ENCODE assay signal across 8 mouse cellular contexts in the genomic region with DNA sequence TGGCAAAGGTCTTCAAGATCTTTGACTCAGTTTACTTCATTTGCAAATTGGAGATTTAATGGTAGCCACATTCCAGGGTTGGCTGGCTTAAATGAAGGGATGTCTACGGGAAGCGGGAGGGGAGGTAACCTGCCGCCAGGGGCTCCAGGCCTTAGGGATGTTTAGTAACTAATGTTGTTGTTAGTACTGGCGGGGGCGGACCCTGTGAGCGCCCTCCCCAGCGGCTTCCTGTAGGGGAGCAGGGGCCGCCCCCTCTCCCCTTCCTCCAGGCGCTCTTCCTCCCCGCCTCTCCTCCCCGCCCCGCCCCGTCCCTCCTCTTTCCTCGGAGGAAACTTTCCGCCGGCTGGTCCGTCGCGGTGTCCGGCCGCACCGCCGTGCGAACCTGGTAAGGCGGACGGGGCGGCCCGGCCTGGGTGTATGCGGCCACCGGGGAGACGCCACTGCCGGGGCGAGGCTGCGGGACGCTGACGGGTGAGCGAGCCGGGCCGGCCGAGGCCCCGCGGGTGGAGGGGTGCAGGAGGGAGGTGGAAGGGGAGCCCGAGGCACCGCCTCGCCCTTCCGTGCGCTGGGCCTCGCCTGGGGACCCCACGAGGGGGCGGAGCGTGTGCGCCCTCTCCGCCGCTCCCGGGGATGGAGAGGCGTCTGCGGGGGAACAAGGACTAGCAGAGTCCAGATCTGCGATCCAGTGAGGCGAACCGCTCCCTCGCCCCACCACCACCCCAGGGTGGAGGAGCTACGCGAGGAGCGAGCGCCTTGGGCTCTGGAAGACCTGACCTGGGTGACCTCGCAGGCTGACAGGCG. TPM values are rescaled to one million over a fixed set of nuclear protein-coding genes. Genes with fewer than 3 reads are reported as not detected.
DNase-seq lines count a peak whose midpoint lies in the region; ATAC-seq and TF ChIP-seq lines count a peak whose summit lies in the region.

No protein-coding gene starts in this region.

- DNase-seq in lung, adult 2 months, result peak; percentile 76
- peak; percentile 74 to 75 for DNase-seq in urinary bladder, postnatal 4 days (ENCODE audit: low spot score in 2 of 2)
- DNase-seq in layer of hippocampus, adult 8-10 months (ENCODE audit: low spot score in 2 of 2), result no peak

- H3K4me1 ChIP-seq in ES-Bruce4 (ENCODE audit: control insufficient read depth, insufficient read depth, low read length), result no peaks in the 10 kb centered on the region
- peaks cover 28% of the 10 kb centered on the region for H3K4me1 ChIP-seq in intestine, embryonic 16.5 days (ENCODE audit: control insufficient read depth, insufficient read depth, low read length)
- peaks cover 22% of the 10 kb centered on the region for H3K4me1 ChIP-seq in lung, adult 2 months (ENCODE audit: control insufficient read depth, insufficient read depth, low read length)
- H3K4me1 ChIP-seq in neural tube, embryonic 15.5 days, result peaks cover 28% of the 10 kb centered on the region

- H3K4me3 ChIP-seq in ES-Bruce4 (ENCODE audit: low read depth, low read length), result peak overlapping the region; percentile 69
- peak overlapping the region; percentile 67 for H3K4me3 ChIP-seq in intestine, embryonic 16.5 days (ENCODE audit: low read length)
- peak overlapping the region; percentile 66 for H3K4me3 ChIP-seq in lung, adult 2 months (replicated peaks; ENCODE audit: extremely low read depth, low read depth, low read length)
- peak overlapping the region; percentile 42 for H3K4me3 ChIP-seq in neural tube, embryonic 15.5 days (replicated peaks)

- H3K36me3 ChIP-seq in ES-Bruce4 (ENCODE audit: control insufficient read depth, insufficient read depth, low read length, poor library complexity, severe bottlenecking), result no peaks in the 10 kb centered on the region
- H3K36me3 ChIP-seq in intestine, embryonic 16.5 days (ENCODE audit: control insufficient read depth, insufficient read depth, low read length), result peaks cover 2% of the 10 kb centered on the region; the same call in 1 of the 2 replicates
- no peaks in the 10 kb centered on the region for H3K36me3 ChIP-seq in neural tube, embryonic 15.5 days

- 0 out of 2 replicates have a peak, but pooled peaks have one; percentile 39 for TF ChIP-seq EP300 in ES-Bruce4 (IDR thresholded peaks at IDR 0.05; ENCODE audit: insufficient read depth, low read depth, low read length)

- peak overlapping the region; percentile 72 for H3K9ac ChIP-seq in ES-Bruce4 (ENCODE audit: low read depth, poor library complexity, severe bottlenecking)
- H3K9ac ChIP-seq in intestine, embryonic 16.5 days (ENCODE audit: low read depth, low read length), result peak overlapping the region; percentile 82
- H3K9ac ChIP-seq in neural tube, embryonic 15.5 days (replicated peaks), result peak overlapping the region; percentile 39

- H3K27me3 ChIP-seq in ES-Bruce4 (ENCODE audit: control insufficient read depth, insufficient read depth, low read length, poor library complexity, severe bottlenecking), result no peaks in the 10 kb centered on the region
- H3K27me3 ChIP-seq in intestine, embryonic 16.5 days (replicated peaks; ENCODE audit: control insufficient read depth, insufficient read depth, low read length), result no peaks in the 10 kb centered on the region
- peaks cover 39% of the 10 kb centered on the region for H3K27me3 ChIP-seq in neural tube, embryonic 15.5 days (replicated peaks)

- H3K9me3 ChIP-seq in ES-Bruce4 (replicated peaks; ENCODE audit: control insufficient read depth, insufficient read depth, low read length, poor library complexity, severe bottlenecking), result no peaks in the 10 kb centered on the region
- no peaks in the 10 kb centered on the region for H3K9me3 ChIP-seq in intestine, embryonic 16.5 days (ENCODE audit: control insufficient read depth, low read length)
- no peaks in the 10 kb centered on the region for H3K9me3 ChIP-seq in neural tube, embryonic 15.5 days (replicated peaks)

- no peak for TF ChIP-seq POLR2A in ES-Bruce4 (IDR thresholded peaks at IDR 0.05; ENCODE audit: insufficient read depth, low read length)
- peak; percentile 43; the same call in 1 of the 2 replicates for TF ChIP-seq POLR2A in lung, adult 2 months (IDR thresholded peaks at IDR 0.05; ENCODE audit: borderline replicate concordance, extremely low read depth, low read depth, low read length)

- WGBS in intestine, embryonic 16.5 days, result 1% methylated on average over 64 of the region's 67 CpGs
- WGBS in lung, adult 2 months, result 1% methylated on average over 65 of the region's 67 CpGs
- 2% methylated on average over 45 of the region's 67 CpGs for WGBS in neural tube, embryonic 15.5 days

- peak; percentile 68 for ATAC-seq in common myeloid progenitor, adult 5-6 weeks (replicated peaks; ENCODE audit: low read depth, poor library complexity, severe bottlenecking)
- ATAC-seq in granulocyte monocyte progenitor cell, adult 5-6 weeks (replicated peaks; ENCODE audit: poor library complexity, severe bottlenecking), result peak; percentile 82
- ATAC-seq in intestine, embryonic 16.5 days, result peak; percentile 74
- ATAC-seq in neural tube, embryonic 15.5 days (ENCODE audit: low FRiP score), result peak; percentile 39

- no peak for TF ChIP-seq CTCF in ES-Bruce4 (IDR thresholded peaks at IDR 0.05; ENCODE audit: low read depth, low read length)
- 0 out of 2 replicates have a peak, but pooled peaks have one; percentile 5 for TF ChIP-seq CTCF in lung, adult 2 months (IDR thresholded peaks at IDR 0.05; ENCODE audit: insufficient read depth, low read length)

- H3K27ac ChIP-seq in ES-Bruce4 (ENCODE audit: insufficient read depth, low read length), result peak overlapping the region; percentile 74; the same call in 1 of the 2 replicates
- H3K27ac ChIP-seq in intestine, embryonic 16.5 days (ENCODE audit: low read length), result peak overlapping the region; percentile 85
- H3K27ac ChIP-seq in neural tube, embryonic 15.5 days (replicated peaks), result peak overlapping the region; percentile 51

- peak overlapping the region; percentile 87 for H3K4me2 ChIP-seq in intestine, embryonic 16.5 days (ENCODE audit: low read depth, low read length)
- H3K4me2 ChIP-seq in neural tube, embryonic 15.5 days, result peak overlapping the region; percentile 68

RNA-seq across cellular contexts. Expression of a gene that starts 0.8 kb away (rescaled TPM):
- polyA plus RNA-seq in ES-Bruce4 (2011; ENCODE audit: insufficient read depth, insufficient read length, low read depth, missing spikeins), result 13.6 and 15.9 TPM in 2 replicates
- total RNA-seq in common myeloid progenitor, adult 5-6 weeks (2017), result 0.68 and 1.0 TPM in 2 replicates
- 0.73 and 1.1 TPM in 2 replicates for total RNA-seq in granulocyte monocyte progenitor cell, adult 5-6 weeks (2014; fragmentation: Nextera tagmentation)
- 1.0 and 2.4 TPM in 2 replicates for total RNA-seq in granulocyte monocyte progenitor cell, adult 5-6 weeks (2017)
- 34.7 and 35.4 TPM in 2 replicates for polyA plus RNA-seq in intestine, embryonic 16.5 days (2015; fragmentation: Nextera tagmentation; extraction: Ambion mirVana)
- 221 and 295 TPM in 2 replicates for polyA plus RNA-seq in lung, adult 2 months (2012; rRNA removed)
- polyA plus RNA-seq in neural tube, embryonic 15.5 days (2015; fragmentation: Nextera tagmentation; extraction: Ambion mirVana), result 13.3 and 19.1 TPM in 2 replicates
- total RNA-seq in layer of hippocampus, adult 8-10 months (2022), result 1 to 10 TPM; 2.5 to 4.8 (median 3.3) TPM

RNA-seq across cellular contexts. Expression of a gene that starts 14.9 kb away (rescaled TPM):
- 5.5 and 6.0 TPM in 2 replicates for polyA plus RNA-seq in ES-Bruce4 (2011; ENCODE audit: insufficient read depth, insufficient read length, low read depth, missing spikeins)
- not detected in 2 replicates for total RNA-seq in common myeloid progenitor, adult 5-6 weeks (2017)
- total RNA-seq in granulocyte monocyte progenitor cell, adult 5-6 weeks (2014; fragmentation: Nextera tagmentation), result 0.15 and 1.5 TPM in 2 replicates
- total RNA-seq in granulocyte monocyte progenitor cell, adult 5-6 weeks (2017), result 0.36 and 0.39 TPM in 2 replicates
- 13.2 and 13.9 TPM in 2 replicates for polyA plus RNA-seq in intestine, embryonic 16.5 days (2015; fragmentation: Nextera tagmentation; extraction: Ambion mirVana)
- 6.2 and 7.5 TPM in 2 replicates for polyA plus RNA-seq in lung, adult 2 months (2012; rRNA removed)
- polyA plus RNA-seq in neural tube, embryonic 15.5 days (2015; fragmentation: Nextera tagmentation; extraction: Ambion mirVana), result 1.4 and 2.6 TPM in 2 replicates
- total RNA-seq in layer of hippocampus, adult 8-10 months (2022), result 1 to 10 TPM in 3 of 4 experiments, under 1 TPM in 1; 0.68 to 1.3 (median 1.1) TPM

RNA-seq across cellular contexts. Expression of a gene that starts 44.6 kb away (rescaled TPM):
- 36.4 and 37.5 TPM in 2 replicates for polyA plus RNA-seq in ES-Bruce4 (2011; ENCODE audit: insufficient read depth, insufficient read length, low read depth, missing spikeins)
- total RNA-seq in common myeloid progenitor, adult 5-6 weeks (2017), result 10.6 and 11.7 TPM in 2 replicates
- 5.9 and 6.3 TPM in 2 replicates for total RNA-seq in granulocyte monocyte progenitor cell, adult 5-6 weeks (2014; fragmentation: Nextera tagmentation)
- total RNA-seq in granulocyte monocyte progenitor cell, adult 5-6 weeks (2017), result 2.9 and 3.6 TPM in 2 replicates
- polyA plus RNA-seq in intestine, embryonic 16.5 days (2015; fragmentation: Nextera tagmentation; extraction: Ambion mirVana), result 26.1 and 28.5 TPM in 2 replicates
- polyA plus RNA-seq in lung, adult 2 months (2012; rRNA removed), result 38.0 and 41.1 TPM in 2 replicates
- 28.1 and 29.9 TPM in 2 replicates for polyA plus RNA-seq in neural tube, embryonic 15.5 days (2015; fragmentation: Nextera tagmentation; extraction: Ambion mirVana)
- 10 to 100 TPM; 25.4 to 36.5 (median 31.1) TPM for total RNA-seq in layer of hippocampus, adult 8-10 months (2022)

RNA-seq across cellular contexts. Expression of a gene that starts 51.9 kb away (rescaled TPM):
- polyA plus RNA-seq in ES-Bruce4 (2011; ENCODE audit: insufficient read depth, insufficient read length, low read depth, missing spikeins), result 25.4 and 28.8 TPM in 2 replicates
- 14.9 and 15.8 TPM in 2 replicates for total RNA-seq in common myeloid progenitor, adult 5-6 weeks (2017)
- total RNA-seq in granulocyte monocyte progenitor cell, adult 5-6 weeks (2014; fragmentation: Nextera tagmentation), result 14.2 and 23.0 TPM in 2 replicates
- 10.9 and 12.5 TPM in 2 replicates for total RNA-seq in granulocyte monocyte progenitor cell, adult 5-6 weeks (2017)
- 54.8 and 57.5 TPM in 2 replicates for polyA plus RNA-seq in intestine, embryonic 16.5 days (2015; fragmentation: Nextera tagmentation; extraction: Ambion mirVana)
- 30.2 and 34.8 TPM in 2 replicates for polyA plus RNA-seq in lung, adult 2 months (2012; rRNA removed)
- 48.5 and 51.6 TPM in 2 replicates for polyA plus RNA-seq in neural tube, embryonic 15.5 days (2015; fragmentation: Nextera tagmentation; extraction: Ambion mirVana)
- total RNA-seq in layer of hippocampus, adult 8-10 months (2022), result 10 to 100 TPM; 14.3 to 17.5 (median 16.1) TPM

RNA-seq across cellular contexts. Expression of a gene that starts 54.2 kb away (rescaled TPM):
- 456 and 495 TPM in 2 replicates for polyA plus RNA-seq in ES-Bruce4 (2011; ENCODE audit: insufficient read depth, insufficient read length, low read depth, missing spikeins)
- 331 and 353 TPM in 2 replicates for total RNA-seq in common myeloid progenitor, adult 5-6 weeks (2017)
- 215 and 267 TPM in 2 replicates for total RNA-seq in granulocyte monocyte progenitor cell, adult 5-6 weeks (2014; fragmentation: Nextera tagmentation)
- total RNA-seq in granulocyte monocyte progenitor cell, adult 5-6 weeks (2017), result 304 and 361 TPM in 2 replicates
- polyA plus RNA-seq in intestine, embryonic 16.5 days (2015; fragmentation: Nextera tagmentation; extraction: Ambion mirVana), result 132 and 141 TPM in 2 replicates
- 40.0 and 62.8 TPM in 2 replicates for polyA plus RNA-seq in lung, adult 2 months (2012; rRNA removed)
- 127 and 133 TPM in 2 replicates for polyA plus RNA-seq in neural tube, embryonic 15.5 days (2015; fragmentation: Nextera tagmentation; extraction: Ambion mirVana)
- total RNA-seq in layer of hippocampus, adult 8-10 months (2022), result 100 to 1,000 TPM; 151 to 172 (median 170) TPM

Comparison
In these comparisons a context has a peak if more than half of its experiments do, and no peak if none do; other contexts are left out.
1. DNase-seq: peak in lung, adult 2 months (single experiment) and urinary bladder, postnatal 4 days (2 of 2); none in layer of hippocampus, adult 8-10 months (0 of 2).
2. Peak in every context shown above with its lines, with median percentiles within 50 percentile points of each other: H3K27ac ChIP-seq, H3K4me3 ChIP-seq, H3K9ac ChIP-seq and ATAC-seq.